Mouse (Mus musculus) limb, embryonic 10.5 days (tissue): ENCODE results near the gene Trpv4. TPM values are rescaled to one million over a fixed set of nuclear protein-coding genes. Genes with fewer than 3 reads are reported as not detected.

ENCODE experiments used
- DNase-seq: peaks from one replicate; pipeline ENCODE4 v3.0.0-alpha.2; 2017; ENCODE audit warnings: low spot score
- H3K27ac ChIP-seq: fragments of 300-500 bp; sonication (generic); 2 replicates; pipeline ENCODE4 v1.5.1; 2016; ENCODE audit warnings: mild to moderate bottlenecking
- H3K27me3 ChIP-seq: fragments of 300-500 bp; sonication (generic); 2 replicates; pipeline ENCODE4 v1.6.1; 2016; ENCODE audit warnings: low read depth, mild to moderate bottlenecking; ENCODE audit not compliant: poor library complexity, severe bottlenecking
- H3K36me3 ChIP-seq: fragments of 300-500 bp; sonication (generic); 2 replicates; pipeline ENCODE4 v1.6.1; 2016; ENCODE audit warnings: mild to moderate bottlenecking, moderate library complexity
- H3K4me1 ChIP-seq: fragments of 300-500 bp; sonication (generic); 2 replicates; pipeline ENCODE4 v1.6.1; 2016
- H3K4me3 ChIP-seq: fragments of 300-500 bp; sonication (generic); 2 replicates; pipeline ENCODE4 v1.5.1; 2016; ENCODE audit warnings: mild to moderate bottlenecking, moderate library complexity
- H3K9me3 ChIP-seq: fragments of 300-500 bp; sonication (generic); replicated peaks from 2 replicates; pipeline ENCODE4 v1.6.1; 2016; ENCODE audit warnings: mild to moderate bottlenecking
- WGBS: fragments of 180-500 bp; shearing (Covaris S2); methylation state at CpG from one replicate; pipeline ENCODE4 v1.1.7; 2016; 5-methylcytosine and 5-hydroxymethylcytosine counted together
- polyA plus RNA-seq: library from polyadenylated mRNA; unstranded; fragments of >200 nt; fragmentation: Nextera tagmentation; extraction: Ambion mirVana; gene quantifications from 2 replicates; pipeline ENCODE4 v1.2.1, GENCODE M21; 2016

Gene Trpv4
- 0.31 TPM in 2 replicates for polyA plus RNA-seq

DNA sequence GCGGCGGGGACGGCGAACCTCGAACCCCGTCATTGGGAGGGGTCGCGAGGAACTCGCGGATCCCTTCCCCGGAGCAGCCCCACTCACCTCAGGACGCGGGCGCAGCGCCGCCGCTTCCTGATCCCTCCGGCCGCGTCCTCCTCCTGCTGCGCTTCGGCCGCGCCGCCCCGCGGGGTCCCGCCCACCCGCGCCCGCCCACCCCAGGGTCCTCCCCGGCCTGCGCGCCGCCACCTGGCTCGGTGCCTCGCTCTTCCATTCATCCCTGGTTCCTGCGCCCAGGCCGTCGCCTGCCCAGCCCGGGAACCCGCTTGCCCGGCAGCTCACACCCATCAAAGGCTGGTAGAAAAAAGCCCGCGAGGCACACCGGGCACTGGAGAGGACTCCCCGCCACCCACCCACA, at the start of gene Trpv4:
TSS of gene Trpv4 (minus strand) at position 167 of the 400 bp plus-strand sequence.
- peaks cover 78% of the 10 kb centered on the region for H3K27me3 ChIP-seq
- no peak for DNase-seq
- peaks cover 23% of the 10 kb centered on the region for H3K4me1 ChIP-seq
- under 1% methylated on average over 47 of the region's 47 CpGs for WGBS
- peak within 1 kb of the TSS; percentile 56 for H3K27ac ChIP-seq
- H3K9me3 ChIP-seq = no peaks in the 10 kb centered on the region
- no peaks in the 10 kb centered on the region for H3K36me3 ChIP-seq
- peak within 1 kb of the TSS; percentile 65 for H3K4me3 ChIP-seq

DNA sequence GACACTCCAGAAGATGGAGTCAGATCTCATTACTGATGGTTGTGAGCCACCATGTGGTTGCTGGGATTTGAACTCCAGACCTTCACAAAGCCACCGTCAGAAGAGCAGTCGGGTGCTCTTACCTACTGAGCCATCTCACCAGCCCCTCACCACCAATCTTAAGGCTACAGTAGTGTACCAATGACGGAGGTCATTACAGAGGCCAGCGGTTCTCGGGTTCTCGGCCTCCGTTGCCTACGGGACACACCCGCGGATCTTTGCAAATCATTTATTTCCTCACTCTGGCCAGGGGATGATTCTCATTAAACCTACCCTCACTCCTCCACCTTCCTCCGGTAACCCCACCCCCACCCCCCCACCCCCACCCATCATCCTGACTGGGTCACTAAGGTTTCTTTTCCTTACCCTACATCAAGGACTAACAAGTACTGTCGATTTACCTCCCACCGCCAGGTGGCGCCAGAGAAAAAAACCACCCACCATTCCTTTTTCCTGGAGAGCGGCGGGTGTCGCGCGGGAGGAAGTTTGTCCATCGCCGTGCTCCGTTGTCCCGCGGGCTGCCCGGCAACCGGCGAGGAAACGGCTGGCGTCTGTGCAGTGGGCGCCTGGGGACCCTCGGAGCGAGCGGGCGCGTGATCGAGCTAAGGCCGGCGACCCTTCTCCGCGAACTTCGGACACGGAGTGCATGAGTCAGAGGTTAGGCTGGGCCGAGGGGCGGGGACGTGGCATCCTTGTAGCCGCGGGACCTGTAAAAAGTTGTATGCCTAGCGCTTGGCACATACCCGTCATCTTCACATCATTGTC, 49.2 kb upstream of the Trpv4 start, which contains the start of gene Tchp:
TSS of gene Tchp (plus strand) at position 496 of the 804 bp plus-strand sequence.
- Histone ChIP-seq H3K27ac (peak within 1 kb of the TSS; percentile 84), H3K27me3 (no peaks in the 10 kb centered on the region), H3K9me3 (no peaks in the 10 kb centered on the region), H3K4me1 (peaks cover 10% of the 10 kb centered on the region), H3K4me3 (peak within 1 kb of the TSS; percentile 87), H3K36me3 (peaks cover 35% of the 10 kb centered on the region)
- 2% methylated on average over 49 of the region's 49 CpGs for WGBS
- peak; percentile 99 for DNase-seq

- Histone ChIP-seq H3K36me3 (no peaks in the 10 kb centered on the region), H3K9me3 (no peaks in the 10 kb centered on the region), H3K27me3 (no peaks in the 10 kb centered on the region), H3K4me3 (no peak overlapping the region), H3K4me1 (0 out of 2 replicates have a peak, but pooled peaks cover 3% of the 10 kb centered on the region), H3K27ac (no peak overlapping the region)
- WGBS = 67% methylated on average over 14 of the region's 14 CpGs
- no peak for DNase-seq
Observed at GRCm38 (mm10) chr5:114702403-114703392, 44.5 kb upstream of the Trpv4 start.

DNA sequence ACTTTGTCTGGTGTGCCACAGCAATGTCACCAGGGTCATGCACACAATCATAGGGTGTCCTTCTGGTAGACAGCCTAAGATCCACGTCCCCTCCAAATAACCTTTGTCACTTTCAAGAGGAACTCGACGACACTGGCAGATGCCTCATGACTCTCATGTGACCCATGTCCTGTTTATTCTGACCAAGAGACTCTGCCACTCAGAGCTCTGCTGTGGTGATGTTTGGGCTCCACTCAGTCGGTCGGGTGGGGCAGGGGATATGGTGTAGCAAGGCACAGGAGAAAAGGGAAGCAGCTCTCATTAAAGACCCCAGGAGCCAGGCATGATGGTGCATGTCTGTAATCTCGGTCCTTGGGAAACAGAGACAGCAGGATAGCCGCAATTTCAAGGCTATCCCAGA, 40.8 kb upstream of the Trpv4 start:
- 71% methylated on average over 7 of the region's 7 CpGs for WGBS

GRCm38 (mm10) chr5:114698044-114698746, 40.0 kb upstream of the Trpv4 start:
- no peaks in the 10 kb centered on the region for H3K27me3 ChIP-seq
- no peak overlapping the region for H3K4me3 ChIP-seq
- DNase-seq = no peak
- 92% methylated on average over 19 of the region's 19 CpGs for WGBS
- H3K4me1 ChIP-seq = no peaks in the 10 kb centered on the region
- no peak overlapping the region for H3K27ac ChIP-seq
- H3K36me3 ChIP-seq = no peaks in the 10 kb centered on the region
- H3K9me3 ChIP-seq = no peaks in the 10 kb centered on the region

More for the DNA sequence above, 40.8 kb upstream of the Trpv4 start:
- Histone ChIP-seq H3K4me3 (no peak overlapping the region), H3K4me1 (no peaks in the 10 kb centered on the region), H3K36me3 (no peaks in the 10 kb centered on the region), H3K9me3 (no peaks in the 10 kb centered on the region), H3K27me3 (no peaks in the 10 kb centered on the region), H3K27ac (no peak overlapping the region)
- DNase-seq = no peak

DNA sequence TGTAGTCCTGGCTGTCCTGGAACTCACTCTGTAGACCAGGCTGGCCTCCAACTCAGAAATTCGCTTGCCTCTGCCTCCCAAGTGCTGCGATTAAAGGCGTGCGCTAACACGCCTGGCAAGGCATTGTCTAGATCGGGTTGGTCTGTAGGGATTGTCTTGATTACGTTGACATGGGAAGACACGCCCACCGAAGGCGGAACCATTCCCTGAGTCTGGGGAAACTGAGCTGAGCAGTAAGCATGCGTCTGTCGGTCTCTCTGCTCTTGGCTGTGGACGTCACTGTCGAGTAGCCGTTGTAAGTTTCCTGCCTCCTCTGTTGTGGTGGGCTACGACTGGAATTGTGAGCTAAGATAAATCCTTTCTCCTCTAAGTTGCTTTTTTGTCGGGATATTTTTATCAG, 38.7 kb upstream of the Trpv4 start:
- H3K4me3 ChIP-seq = no peak overlapping the region

GRCm38 (mm10) chr5:114695775-114696174, 37.6 kb upstream of the Trpv4 start:
- 72% methylated on average over 5 of the region's 5 CpGs for WGBS
- DNase-seq = no peak
- no peak overlapping the region for H3K27ac ChIP-seq

More for the DNA sequence above, 38.7 kb upstream of the Trpv4 start:
- Histone ChIP-seq H3K27me3 (peaks cover 3% of the 10 kb centered on the region), H3K27ac (no peak overlapping the region), H3K4me1 (no peaks in the 10 kb centered on the region), H3K36me3 (no peaks in the 10 kb centered on the region), H3K9me3 (no peaks in the 10 kb centered on the region)
- 84% methylated on average over 17 of the region's 17 CpGs for WGBS
- no peak for DNase-seq

DNA sequence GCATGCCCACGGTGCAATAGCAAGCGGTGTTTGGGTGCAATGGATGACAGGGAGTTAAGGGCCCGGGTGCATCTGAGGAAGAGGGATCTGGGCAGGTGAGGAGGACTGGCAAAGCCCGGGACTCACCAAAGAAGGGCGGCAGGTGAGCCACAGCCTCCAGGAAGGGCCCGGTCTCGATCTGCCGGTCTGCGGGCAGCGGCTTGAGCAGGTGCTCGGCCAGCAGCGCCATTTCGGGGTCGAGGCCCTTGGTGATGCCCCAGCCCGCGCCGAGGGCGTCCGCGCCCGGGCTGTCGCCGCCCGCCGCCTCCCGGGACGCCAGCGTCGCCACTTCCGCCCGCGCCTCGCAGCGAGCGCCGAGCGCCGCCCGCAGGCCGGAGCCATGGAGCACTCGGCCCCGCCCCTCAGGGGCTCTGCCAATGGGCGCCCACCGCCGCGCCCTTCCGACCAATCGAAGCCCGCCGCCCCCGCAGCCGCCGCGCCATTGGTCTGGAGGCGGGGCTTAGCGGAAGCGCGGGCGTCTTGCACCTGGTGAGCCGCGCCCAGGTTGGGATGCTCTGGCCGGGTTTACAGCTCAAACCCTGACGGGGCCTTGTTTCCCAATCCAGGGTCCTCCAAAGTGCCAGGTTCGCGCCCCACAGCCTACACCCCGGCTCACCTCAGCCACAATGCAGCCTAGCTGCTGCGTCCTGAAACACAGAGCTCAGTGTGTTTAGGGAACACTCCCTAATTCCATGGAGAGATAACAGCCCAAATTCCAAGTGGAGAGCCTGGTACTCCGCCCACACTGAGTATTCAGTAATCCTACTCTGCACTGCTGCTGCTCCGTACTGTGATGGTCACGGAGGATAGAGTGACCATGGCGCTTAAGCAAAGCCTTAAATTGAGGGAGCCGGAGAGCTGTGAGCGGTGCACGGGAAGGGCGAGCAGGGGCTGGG, 32.7 kb upstream of the Trpv4 start, which contains the start of gene Gltp:
TSS of gene Gltp (minus strand) at position 352 of the 935 bp plus-strand sequence.
- H3K4me1 ChIP-seq = peaks cover 36% of the 10 kb centered on the region
- H3K4me3 ChIP-seq = peak within 1 kb of the TSS; percentile 75
- no peaks in the 10 kb centered on the region for H3K9me3 ChIP-seq
- no peaks in the 10 kb centered on the region for H3K36me3 ChIP-seq
- peak; percentile 95 for DNase-seq
- H3K27me3 ChIP-seq = peaks cover 21% of the 10 kb centered on the region
- peak within 1 kb of the TSS; percentile 89 for H3K27ac ChIP-seq
- WGBS = 4% methylated on average over 75 of the region's 75 CpGs

More at GRCm38 (mm10) chr5:114695775-114696174, 37.6 kb upstream of the Trpv4 start:
- peaks cover 6% of the 10 kb centered on the region for H3K4me1 ChIP-seq
- no peaks in the 10 kb centered on the region for H3K36me3 ChIP-seq
- H3K9me3 ChIP-seq = no peaks in the 10 kb centered on the region
- H3K27me3 ChIP-seq = peaks cover 5% of the 10 kb centered on the region
- no peak overlapping the region for H3K4me3 ChIP-seq

DNA sequence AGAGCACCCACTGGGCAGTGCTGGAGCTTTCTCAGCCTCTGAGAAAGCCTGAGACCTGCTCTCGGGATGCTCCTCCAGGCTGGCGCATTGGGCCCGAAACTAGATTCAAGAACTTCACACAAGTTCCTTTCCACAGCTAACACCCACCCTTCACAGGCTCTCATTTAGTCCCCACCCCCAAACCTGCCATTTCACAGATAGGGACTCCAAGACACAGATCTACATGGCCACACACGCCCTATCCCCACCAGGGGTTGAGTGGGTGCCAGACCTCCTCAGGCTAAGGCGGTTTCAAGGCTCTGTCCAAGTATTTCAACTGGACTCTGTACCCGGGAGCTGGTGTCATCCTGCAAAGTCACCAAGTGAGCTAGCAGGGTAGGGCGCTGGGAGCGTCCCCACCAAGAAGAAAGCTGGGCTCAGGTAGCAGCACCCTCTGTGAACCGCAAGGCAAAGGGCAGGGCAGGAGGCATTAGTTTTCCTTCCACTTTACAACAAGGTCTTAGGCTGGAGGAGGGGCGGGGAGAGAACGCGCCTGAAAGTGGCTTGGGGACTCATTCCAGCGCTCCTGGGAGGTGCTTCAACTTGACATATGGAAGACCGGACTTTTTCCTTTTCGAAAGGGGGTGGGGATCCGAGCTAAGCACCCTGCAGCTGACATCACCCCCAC, 31.6 kb upstream of the Trpv4 start:
- Histone ChIP-seq H3K36me3 (no peaks in the 10 kb centered on the region), H3K4me3 (peak overlapping the region; percentile 75), H3K4me1 (peaks cover 42% of the 10 kb centered on the region), H3K27me3 (peaks cover 21% of the 10 kb centered on the region), H3K27ac (peak overlapping the region; percentile 89; the same call in 1 of the 2 replicates), H3K9me3 (no peaks in the 10 kb centered on the region)
- WGBS = 19% methylated on average over 16 of the region's 16 CpGs
- DNase-seq = no peak

- no peak overlapping the region for H3K27ac ChIP-seq
- no peak overlapping the region for H3K4me3 ChIP-seq
- H3K4me1 ChIP-seq = peaks cover 53% of the 10 kb centered on the region
- WGBS = 88% methylated on average over 13 of the region's 13 CpGs
- H3K27me3 ChIP-seq = peaks cover 21% of the 10 kb centered on the region
- no peak for DNase-seq
- no peaks in the 10 kb centered on the region for H3K36me3 ChIP-seq
- no peaks in the 10 kb centered on the region for H3K9me3 ChIP-seq
Observed at GRCm38 (mm10) chr5:114688703-114689102, 30.5 kb upstream of the Trpv4 start.

DNA sequence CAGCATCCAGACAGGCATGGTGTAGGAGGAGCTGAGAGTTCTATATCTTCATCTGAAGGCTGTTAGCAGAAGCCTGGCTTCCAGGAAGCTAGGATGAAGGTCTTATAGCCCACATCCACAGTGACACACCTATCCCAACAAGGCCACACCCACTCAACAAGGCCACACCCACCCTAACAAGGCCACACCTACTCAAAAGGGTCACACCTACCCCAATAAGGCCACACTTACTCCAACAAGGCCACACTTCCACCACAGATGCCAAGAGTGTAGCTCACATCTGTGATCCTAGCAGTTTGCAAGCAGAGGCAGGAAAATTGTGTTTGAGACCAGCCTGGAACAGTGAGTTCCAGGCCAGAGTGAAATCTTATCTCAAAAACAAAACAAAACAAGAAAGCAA, 29.7 kb upstream of the Trpv4 start:
- H3K36me3 ChIP-seq = no peaks in the 10 kb centered on the region
- H3K4me1 ChIP-seq = peaks cover 62% of the 10 kb centered on the region
- no peak overlapping the region for H3K4me3 ChIP-seq
- no peak for DNase-seq
- no peaks in the 10 kb centered on the region for H3K9me3 ChIP-seq
- no peak overlapping the region for H3K27ac ChIP-seq
- H3K27me3 ChIP-seq = peaks cover 21% of the 10 kb centered on the region
